ENCODE assay signal across 1 mouse cellular context in the genomic region with DNA sequence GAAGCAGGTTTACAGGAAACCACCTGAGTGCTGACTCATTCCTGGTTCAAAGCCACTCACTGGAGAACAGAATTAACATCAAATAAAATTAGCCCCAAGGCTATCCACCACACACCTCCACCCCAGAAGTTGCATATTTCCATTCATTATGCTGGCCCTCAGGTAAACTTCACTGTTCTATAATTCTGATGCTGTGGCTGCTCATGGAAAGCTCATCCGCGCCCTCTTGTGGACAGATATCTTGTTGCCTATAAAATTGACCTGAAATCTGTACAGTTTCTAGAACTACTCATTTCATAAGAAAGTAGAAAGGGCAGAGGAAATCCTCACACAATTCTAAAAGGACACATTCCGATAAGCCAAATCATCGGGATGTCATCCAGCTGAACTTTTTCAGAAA.
TF ChIP-seq lines count a peak whose summit lies in the region.

No protein-coding gene starts in this region.

TF ChIP-seq in MEL, 35 proteins besides CTCF, POLR2A, EP300 and RAD21:
- no peak for TF ChIP-seq ZMIZ1 (IDR thresholded peaks at IDR 0.05; ENCODE audit: low read depth, low read length)
- peak; percentile 71 for TF ChIP-seq ZC3H11A (IDR thresholded peaks at IDR 0.05; ENCODE audit: low read depth, low read length)
- TF ChIP-seq USF2 (IDR thresholded peaks at IDR 0.05; ENCODE audit: borderline replicate concordance in 1 of 2, insufficient read depth in 1 of 2, low read depth in 1 of 2, low read length in 2 of 2) = no peak
- peak; percentile 90 for TF ChIP-seq SMC3 (IDR thresholded peaks at IDR 0.05; ENCODE audit: low read depth, low read length)
- no peak for TF ChIP-seq UBTF (IDR thresholded peaks at IDR 0.05; ENCODE audit: borderline replicate concordance, insufficient read depth, low read depth, low read length)
- TF ChIP-seq NELFE (IDR thresholded peaks at IDR 0.05; ENCODE audit: low read depth, low read length) = no peak
